Mouse (Mus musculus) stomach, embryonic 14.5 days (tissue): Measurements from ENCODE around the gene Cyp2w1. TPM values are rescaled to one million over a fixed set of nuclear protein-coding genes. Genes with fewer than 3 reads are reported as not detected.
A peak's percentile ranks its signal among the peaks of the same experiment; 100 is the strongest.

Experiments
- ATAC-seq: fragments of 200-750 bp; cut with Nextera tagmentation; 2 replicates; pipeline ENCODE4 v1.8.0; 2017; ENCODE audit warnings: low read depth, moderate TSS enrichment; ENCODE audit not compliant: insufficient number of reproducible peaks, insufficient read depth, low FRiP score
- H3K27ac ChIP-seq: fragments of 300-500 bp; sonication (generic); 2 replicates; pipeline ENCODE4 v1.5.1; 2014; ENCODE audit warnings: mild to moderate bottlenecking, low read length, moderate library complexity, mixed read lengths
- H3K27me3 ChIP-seq: fragments of 300-500 bp; sonication (generic); 2 replicates; pipeline ENCODE4 v1.6.1; 2014; ENCODE audit warnings: low read length, control low read depth, mixed read lengths; ENCODE audit not compliant: control insufficient read depth, insufficient read depth
- H3K36me3 ChIP-seq: fragments of 300-500 bp; sonication (generic); 2 replicates; pipeline ENCODE4 v1.6.1; 2014; ENCODE audit warnings: mild to moderate bottlenecking, control low read depth, low read length, moderate library complexity, mixed read lengths; ENCODE audit not compliant: control insufficient read depth, insufficient read depth
- H3K4me1 ChIP-seq: fragments of 300-500 bp; sonication (generic); 2 replicates; pipeline ENCODE4 v1.6.1; 2014; ENCODE audit warnings: low read length, control low read depth, mixed read lengths; ENCODE audit not compliant: control insufficient read depth, insufficient read depth
- H3K4me2 ChIP-seq: fragments of 300-500 bp; sonication (generic); replicated peaks from 2 replicates; pipeline ENCODE4 v1.6.1; 2014; ENCODE audit warnings: low read depth, low read length, control low read depth
- H3K4me3 ChIP-seq: fragments of 300-500 bp; sonication (generic); 2 replicates; pipeline ENCODE4 v1.5.1; 2014; ENCODE audit warnings: low read depth, low read length, control low read depth
- H3K9ac ChIP-seq: fragments of 300-500 bp; sonication (generic); replicated peaks from 2 replicates; pipeline ENCODE4 v1.6.1; 2014; ENCODE audit warnings: low read depth, mild to moderate bottlenecking, control low read depth, low read length, moderate library complexity, mixed read lengths
- H3K9me3 ChIP-seq: fragments of 300-500 bp; sonication (generic); 2 replicates; pipeline ENCODE4 v1.6.1; 2016; ENCODE audit warnings: low read depth, low read length, control low read depth; ENCODE audit not compliant: control insufficient read depth
- WGBS: fragments of 180-500 bp; shearing (Covaris S2); extraction: QIAGEN DNeasy Blood & Tissue Kit; methylation state at CpG from one replicate; pipeline ENCODE4 v1.1.7; 2014; 5-methylcytosine and 5-hydroxymethylcytosine counted together
- polyA plus RNA-seq: library from polyadenylated mRNA; unstranded; fragments of >200 nt; fragmentation: Nextera tagmentation; extraction: Ambion mirVana; gene quantifications from 2 replicates; pipeline ENCODE4 v1.2.1, GENCODE M21; 2014

Cyp2w1 gene
- polyA plus RNA-seq, 1 experiment from 2014 or later: 6.8 TPM

DNA sequence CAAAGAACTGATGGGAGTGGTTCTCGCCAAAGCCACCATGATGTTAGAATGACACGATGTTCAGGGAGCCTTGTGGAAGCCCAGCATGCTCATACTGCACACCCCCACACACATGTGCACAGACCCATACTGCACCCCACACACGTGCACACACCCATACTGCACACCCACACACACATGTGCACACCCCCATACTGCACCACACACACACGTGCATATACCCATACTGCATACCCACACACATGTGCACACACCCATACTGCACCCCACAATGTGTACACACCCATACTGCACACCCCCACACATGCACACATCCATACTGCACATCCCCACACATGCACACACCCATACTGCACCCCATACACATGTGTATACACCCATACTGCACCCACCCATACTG, 16.8 kb upstream of the Cyp2w1 start:
- Histone ChIP-seq H3K36me3 (peaks cover 41% of the 10 kb centered on the region), H3K4me3 (no peak overlapping the region), H3K27ac (no peak overlapping the region), H3K9me3 (no peaks in the 10 kb centered on the region), H3K27me3 (no peaks in the 10 kb centered on the region), H3K4me2 (no peak overlapping the region), H3K4me1 (no peaks in the 10 kb centered on the region), H3K9ac (no peak overlapping the region)
- 82% methylated on average over 4 of the region's 4 CpGs for WGBS
- no peak for ATAC-seq

- Histone ChIP-seq H3K36me3 (peaks cover 58% of the 10 kb centered on the region), H3K4me3 (no peak overlapping the region), H3K4me2 (no peak overlapping the region), H3K27ac (no peak overlapping the region), H3K9me3 (no peaks in the 10 kb centered on the region), H3K4me1 (no peaks in the 10 kb centered on the region), H3K27me3 (no peaks in the 10 kb centered on the region), H3K9ac (no peak overlapping the region)
- 81% methylated on average over 13 of the region's 13 CpGs for WGBS
- no peak for ATAC-seq
Observed at GRCm38 (mm10) chr5:139337826-139338370, 14.5 kb upstream of the Cyp2w1 start.

GRCm38 (mm10) chr5:139338403-139338802, 14.0 kb upstream of the Cyp2w1 start:
- Histone ChIP-seq H3K4me3 (no peak overlapping the region), H3K27ac (no peak overlapping the region), H3K9ac (no peak overlapping the region), H3K4me2 (no peak overlapping the region), H3K27me3 (no peaks in the 10 kb centered on the region), H3K36me3 (peaks cover 58% of the 10 kb centered on the region), H3K4me1 (peaks cover 3% of the 10 kb centered on the region; the same call in 1 of the 2 replicates), H3K9me3 (no peaks in the 10 kb centered on the region)
- 70% methylated on average over 3 of the region's 3 CpGs for WGBS
- ATAC-seq: no peak

DNA sequence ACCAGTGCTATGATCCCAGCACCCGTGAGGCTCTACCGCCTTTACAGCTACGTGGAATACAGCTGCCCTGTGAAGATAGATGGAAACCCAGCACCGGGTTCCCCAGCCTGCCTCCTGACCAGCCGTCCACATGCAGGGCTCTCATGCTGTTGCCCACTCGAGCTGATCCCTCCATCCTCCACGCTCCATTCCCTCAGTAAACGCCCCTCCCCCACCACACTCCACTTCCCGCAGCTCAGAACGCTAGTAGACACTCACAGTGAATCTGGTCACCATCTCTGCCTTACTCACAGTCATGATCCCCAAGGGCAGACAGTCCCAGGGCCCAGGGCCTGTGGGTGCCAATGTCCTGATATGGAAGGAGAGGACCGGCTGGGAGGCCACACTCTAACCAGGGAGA, 13.5 kb upstream of the Cyp2w1 start:
- Histone ChIP-seq H3K4me3 (no peak overlapping the region), H3K9me3 (no peaks in the 10 kb centered on the region), H3K27ac (no peak overlapping the region), H3K36me3 (peaks cover 58% of the 10 kb centered on the region), H3K4me2 (no peak overlapping the region), H3K9ac (no peak overlapping the region), H3K27me3 (no peaks in the 10 kb centered on the region), H3K4me1 (peaks cover 8% of the 10 kb centered on the region)
- no peak for ATAC-seq
- 82% methylated on average over 11 of the region's 11 CpGs for WGBS

- Histone ChIP-seq H3K36me3 (peaks cover 30% of the 10 kb centered on the region), H3K9ac (peak overlapping the region; percentile 81), H3K4me3 (peak overlapping the region; percentile 65), H3K9me3 (no peaks in the 10 kb centered on the region), H3K27me3 (no peaks in the 10 kb centered on the region), H3K27ac (peak overlapping the region; percentile 66), H3K4me1 (peaks cover 16% of the 10 kb centered on the region), H3K4me2 (peak overlapping the region; percentile 90)
- peak; percentile 76 for ATAC-seq
- 4% methylated on average over 12 of the region's 12 CpGs for whole genome bisulfite sequencing
Observed at GRCm38 (mm10) chr5:139344021-139344686, 8.3 kb upstream of the Cyp2w1 start.

GRCm38 (mm10) chr5:139344687-139345363, 7.6 kb upstream of the Cyp2w1 start:
- H3K27ac ChIP-seq: peak overlapping the region; percentile 57; the same call in 1 of the 2 replicates
- H3K27me3 ChIP-seq: no peaks in the 10 kb centered on the region
- H3K9me3 ChIP-seq: no peaks in the 10 kb centered on the region
- WGBS: 0% methylated on average over 33 of the region's 33 CpGs
- peaks cover 26% of the 10 kb centered on the region for H3K36me3 ChIP-seq
- ATAC-seq: peak; percentile 90
- peak overlapping the region; percentile 90 for H3K4me2 ChIP-seq
- H3K4me3 ChIP-seq: peak overlapping the region; percentile 65
- peaks cover 16% of the 10 kb centered on the region for H3K4me1 ChIP-seq
- H3K9ac ChIP-seq: peak overlapping the region; percentile 81

DNA sequence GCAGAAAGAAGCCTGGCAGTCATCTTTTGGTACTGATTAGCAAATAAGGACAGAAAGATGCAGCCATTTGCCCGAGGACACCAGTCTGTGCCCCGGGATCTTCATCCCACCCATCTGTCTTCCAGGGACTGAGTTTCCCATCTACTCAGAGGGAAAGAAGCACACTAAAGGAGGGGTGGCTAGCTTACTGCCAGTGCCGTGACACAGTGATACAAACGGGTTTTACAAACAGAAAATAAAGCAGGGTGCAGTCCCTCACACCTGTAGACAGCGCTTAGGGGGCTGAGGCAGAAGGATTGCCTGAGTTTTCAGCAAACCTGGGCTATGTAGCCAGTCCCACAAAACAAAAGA, 7.1 kb upstream of the Cyp2w1 start:
- H3K4me3 ChIP-seq: peak overlapping the region; percentile 65
- peak overlapping the region; percentile 44 for H3K4me2 ChIP-seq
- ATAC-seq: no peak; the same call in 1 of the 2 replicates
- peak overlapping the region; percentile 57; the same call in 1 of the 2 replicates for H3K27ac ChIP-seq
- peaks cover 16% of the 10 kb centered on the region for H3K4me1 ChIP-seq
- no peaks in the 10 kb centered on the region for H3K9me3 ChIP-seq
- H3K36me3 ChIP-seq: peaks cover 21% of the 10 kb centered on the region
- WGBS: 11% methylated on average over 5 of the region's 5 CpGs
- H3K27me3 ChIP-seq: no peaks in the 10 kb centered on the region
- H3K9ac ChIP-seq: no peak overlapping the region

DNA sequence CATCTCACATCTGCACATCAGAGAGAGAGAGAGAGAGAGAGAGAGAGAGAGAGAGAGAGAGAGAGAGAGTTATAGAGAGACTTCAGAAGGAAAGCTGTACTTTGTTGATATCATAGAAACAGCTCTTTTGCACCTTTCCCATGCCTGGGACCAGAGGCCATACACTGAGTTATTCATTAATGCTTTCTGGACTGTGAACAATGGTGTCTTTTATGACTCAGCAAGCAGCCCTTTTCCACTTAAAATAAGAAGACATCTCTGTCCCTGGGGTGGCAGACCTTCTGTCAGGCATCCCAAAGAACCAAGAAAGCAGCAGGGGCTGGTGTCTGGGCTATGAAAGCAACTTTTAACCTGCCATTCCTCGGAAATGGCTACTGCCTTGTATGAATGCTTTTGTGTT, 5.2 kb upstream of the Cyp2w1 start:
- no peak overlapping the region for H3K4me2 ChIP-seq
- no peak overlapping the region for H3K9ac ChIP-seq
- 47% methylated on average over 1 of the region's 1 CpGs for WGBS
- H3K9me3 ChIP-seq: no peaks in the 10 kb centered on the region
- ATAC-seq: no peak
- H3K4me1 ChIP-seq: peaks cover 23% of the 10 kb centered on the region
- peak overlapping the region; percentile 2; the same call in 1 of the 2 replicates for H3K27ac ChIP-seq
- peaks cover 6% of the 10 kb centered on the region for H3K36me3 ChIP-seq
- no peak overlapping the region for H3K4me3 ChIP-seq
- no peaks in the 10 kb centered on the region for H3K27me3 ChIP-seq
